Mouse (Mus musculus) lung, postnatal 0 days (tissue): ENCODE data around the gene U2af1. TPM values are rescaled to one million over a fixed set of nuclear protein-coding genes. Genes with fewer than 3 reads are reported as not detected.

Experiments
- ATAC-seq: fragments of 200-750 bp; cut with Nextera tagmentation; 2 replicates; pipeline ENCODE4 v1.8.0; 2017; ENCODE audit warnings: moderate library complexity
- DNase-seq: peaks from one replicate; pipeline ENCODE4 v3.0.0-alpha.2; 2016; ENCODE audit warnings: low spot score
- H3K27ac ChIP-seq: fragments of 300-500 bp; sonication (generic); 2 replicates; pipeline ENCODE4 v1.5.1; 2014; ENCODE audit warnings: antibody characterized with exemption, mild to moderate bottlenecking, low read length, mixed read lengths
- H3K27me3 ChIP-seq: fragments of 300-500 bp; sonication (generic); replicated peaks from 2 replicates; pipeline ENCODE4 v1.6.1; 2014; ENCODE audit warnings: low read length, mixed read lengths; ENCODE audit not compliant: insufficient read depth
- H3K36me3 ChIP-seq: fragments of 300-500 bp; sonication (generic); 2 replicates; pipeline ENCODE4 v1.6.1; 2014; ENCODE audit warnings: low read length, mixed read lengths; ENCODE audit not compliant: insufficient read depth
- H3K4me1 ChIP-seq: fragments of 300-500 bp; sonication (generic); 2 replicates; pipeline ENCODE4 v1.6.1; 2014; ENCODE audit warnings: antibody characterized with exemption, low read depth, low read length, mixed read lengths; ENCODE audit not compliant: insufficient read depth
- H3K4me2 ChIP-seq: fragments of 300-500 bp; sonication (generic); replicated peaks from 2 replicates; pipeline ENCODE4 v1.6.1; 2014; ENCODE audit warnings: low read depth, mild to moderate bottlenecking, low read length, moderate library complexity, mixed read lengths
- H3K4me3 ChIP-seq: fragments of 300-500 bp; sonication (generic); 2 replicates; pipeline ENCODE4 v1.5.1; 2014; ENCODE audit warnings: low read depth, low read length
- H3K9ac ChIP-seq: fragments of 300-500 bp; sonication (generic); replicated peaks from 2 replicates; pipeline ENCODE4 v1.6.1; 2014; ENCODE audit warnings: low read depth, mild to moderate bottlenecking
- H3K9me3 ChIP-seq: fragments of 300-500 bp; sonication (generic); 2 replicates; pipeline ENCODE4 v1.6.1; 2016; ENCODE audit warnings: low read length, mixed read lengths
- CTCF ChIP-seq: IDR thresholded peaks from 2 replicates; pipeline ENCODE4 v1.5.1; 2016; ENCODE audit warnings: antibody characterized with exemption, mild to moderate bottlenecking
- EP300 ChIP-seq: IDR thresholded peaks from 2 replicates; pipeline ENCODE4 v1.6.1; 2016; ENCODE audit warnings: antibody characterized with exemption, mild to moderate bottlenecking, control low read depth
- WGBS: fragments of 180-500 bp; shearing (Covaris S2); extraction: QIAGEN DNeasy Blood & Tissue Kit; methylation state at CpG from one replicate; pipeline ENCODE4 v1.1.7; 2014; 5-methylcytosine and 5-hydroxymethylcytosine counted together
- polyA plus RNA-seq: library from polyadenylated mRNA; unstranded; fragments of >200 nt; fragmentation: Nextera tagmentation; extraction: Ambion mirVana; gene quantifications from 2 replicates; pipeline ENCODE4 v1.2.1, GENCODE M21; 2015

U2af1 gene
- polyA plus RNA-seq, 1 experiment from 2014 or later, result 161 TPM

GRCm38 (mm10) chr17:31634896-31635295, 23.8 kb downstream of the U2af1 start:
- no peaks in the 10 kb centered on the region for H3K9me3 ChIP-seq
- H3K4me3 ChIP-seq, result no peak overlapping the region
- ATAC-seq (no peak), DNase-seq (no peak)
- H3K4me1 ChIP-seq, result peaks cover 5% of the 10 kb centered on the region
- 74% methylated on average over 5 of the region's 5 CpGs for WGBS
- H3K27ac ChIP-seq, result no peak overlapping the region
- H3K4me2 ChIP-seq, result no peak overlapping the region
- H3K27me3 ChIP-seq, result no peaks in the 10 kb centered on the region
- no peaks in the 10 kb centered on the region for H3K36me3 ChIP-seq
- H3K9ac ChIP-seq, result no peak overlapping the region
- TF ChIP-seq EP300, result no peak
- TF ChIP-seq CTCF, result no peak

GRCm38 (mm10) chr17:31633007-31633406, 25.7 kb downstream of the U2af1 start:
- H3K27ac ChIP-seq, result no peak overlapping the region
- TF ChIP-seq CTCF, result no peak
- no peak for TF ChIP-seq EP300
- peaks cover 5% of the 10 kb centered on the region for H3K4me1 ChIP-seq
- WGBS, result 50% methylated on average over 6 of the region's 6 CpGs
- ATAC-seq (no peak), DNase-seq (no peak)
- H3K4me3 ChIP-seq, result no peak overlapping the region
- no peak overlapping the region for H3K4me2 ChIP-seq
- H3K9ac ChIP-seq, result no peak overlapping the region
- H3K36me3 ChIP-seq, result no peaks in the 10 kb centered on the region
- no peaks in the 10 kb centered on the region for H3K27me3 ChIP-seq
- H3K9me3 ChIP-seq, result no peaks in the 10 kb centered on the region

- no peak overlapping the region for H3K9ac ChIP-seq
These were observed 27.5 kb downstream of the U2af1 start for GRCm38 (mm10) chr17:31631081-31631800.

GRCm38 (mm10) chr17:31627961-31628360, 30.7 kb downstream of the U2af1 start:
- Histone ChIP-seq H3K36me3 (no peaks in the 10 kb centered on the region), H3K27ac (no peak overlapping the region), H3K27me3 (no peaks in the 10 kb centered on the region), H3K4me3 (no peak overlapping the region), H3K4me2 (no peak overlapping the region), H3K9ac (no peak overlapping the region), H3K4me1 (no peaks in the 10 kb centered on the region), H3K9me3 (no peaks in the 10 kb centered on the region)
- DNase-seq, result no peak
- TF ChIP-seq EP300 (no peak), CTCF (no peak)
- no peak for ATAC-seq
- 87% methylated on average over 2 of the region's 2 CpGs for WGBS

More at GRCm38 (mm10) chr17:31631081-31631800, 27.5 kb downstream of the U2af1 start:
- Histone ChIP-seq H3K36me3 (no peaks in the 10 kb centered on the region), H3K9me3 (no peaks in the 10 kb centered on the region), H3K4me2 (no peak overlapping the region), H3K4me1 (peaks cover under 1% of the 10 kb centered on the region; the same call in 1 of the 2 replicates), H3K4me3 (no peak overlapping the region), H3K27ac (no peak overlapping the region), H3K27me3 (no peaks in the 10 kb centered on the region)
- ATAC-seq, result no peak
- 73% methylated on average over 10 of the region's 10 CpGs for WGBS
- no peak for DNase-seq
- TF ChIP-seq CTCF, result no peak
- no peak for TF ChIP-seq EP300

- DNase-seq (no peak), ATAC-seq (no peak)
- Histone ChIP-seq H3K36me3 (no peaks in the 10 kb centered on the region), H3K27ac (no peak overlapping the region), H3K4me2 (no peak overlapping the region), H3K9me3 (no peaks in the 10 kb centered on the region), H3K27me3 (no peaks in the 10 kb centered on the region), H3K4me1 (no peaks in the 10 kb centered on the region), H3K9ac (no peak overlapping the region), H3K4me3 (no peak overlapping the region)
- WGBS, result 90% methylated on average over 4 of the region's 4 CpGs
- no peak for TF ChIP-seq CTCF
- no peak for TF ChIP-seq EP300
These were observed 35.6 kb downstream of the U2af1 start for GRCm38 (mm10) chr17:31623101-31623500.

- Histone ChIP-seq H3K9me3 (no peaks in the 10 kb centered on the region), H3K4me3 (no peak overlapping the region), H3K4me1 (no peaks in the 10 kb centered on the region), H3K27ac (no peak overlapping the region), H3K27me3 (no peaks in the 10 kb centered on the region), H3K4me2 (no peak overlapping the region), H3K36me3 (no peaks in the 10 kb centered on the region), H3K9ac (no peak overlapping the region)
- DNase-seq, result peak; percentile 46
- 65% methylated on average over 4 of the region's 4 CpGs for WGBS
- peak; percentile 63 for ATAC-seq
- TF ChIP-seq EP300 (no peak), CTCF (no peak)
These were observed 45.5 kb downstream of the U2af1 start for GRCm38 (mm10) chr17:31613086-31613755.
